Mouse (Mus musculus): ENCODE measurements at regions not wholly inside any gene's neighbourhood (a gene's known extent, or its start where the extent isn't known, plus 50 kb on each side); places are given as distances from the start of the nearest gene placed in this dataset.

GRCm38 (mm10) chr8:127988887-127989286, 369.5 kb upstream of the Nrp1 start:
- WGBS = 67% methylated on average over 1 of the region's 1 CpGs
- no peaks in the 10 kb centered on the region for H3K27me3 ChIP-seq (ENCODE audit: low read depth, poor library complexity, severe bottlenecking)
- no peaks in the 10 kb centered on the region for H3K4me1 ChIP-seq
- H3K9me3 ChIP-seq (replicated peaks) = no peaks in the 10 kb centered on the region
- no peak for DNase-seq (ENCODE audit: low spot score)
- H3K36me3 ChIP-seq = no peaks in the 10 kb centered on the region
- H3K4me3 ChIP-seq = no peak overlapping the region
- no peak overlapping the region for H3K27ac ChIP-seq

GRCm38 (mm10) chr8:127994898-127995297, 363.5 kb upstream of the Nrp1 start:
- no peak for DNase-seq (ENCODE audit: low spot score)
- 0 out of 2 replicates have a peak, but pooled peaks cover 4% of the 10 kb centered on the region for H3K4me1 ChIP-seq
- H3K9me3 ChIP-seq (replicated peaks) = no peaks in the 10 kb centered on the region
- no peak overlapping the region for H3K27ac ChIP-seq
- H3K36me3 ChIP-seq = no peaks in the 10 kb centered on the region
- no peak overlapping the region for H3K4me3 ChIP-seq
- H3K27me3 ChIP-seq (ENCODE audit: low read depth, poor library complexity, severe bottlenecking) = no peaks in the 10 kb centered on the region
- WGBS = 91% methylated on average over 1 of the region's 1 CpGs

GRCm38 (mm10) chr8:127995490-127995889, 362.9 kb upstream of the Nrp1 start:
- H3K9me3 ChIP-seq (replicated peaks) = no peaks in the 10 kb centered on the region
- no peak overlapping the region for H3K27ac ChIP-seq
- 0 out of 2 replicates have a peak, but pooled peaks cover 4% of the 10 kb centered on the region for H3K4me1 ChIP-seq
- no peaks in the 10 kb centered on the region for H3K36me3 ChIP-seq
- WGBS = 92% methylated on average over 1 of the region's 1 CpGs
- H3K4me3 ChIP-seq = no peak overlapping the region
- no peak for DNase-seq (ENCODE audit: low spot score)
- no peaks in the 10 kb centered on the region for H3K27me3 ChIP-seq (ENCODE audit: low read depth, poor library complexity, severe bottlenecking)

GRCm38 (mm10) chr8:128002386-128002785, 356.0 kb upstream of the Nrp1 start:
- Histone ChIP-seq H3K4me3 (no peak overlapping the region), H3K36me3 (no peaks in the 10 kb centered on the region), H3K9me3 (replicated peaks) (no peaks in the 10 kb centered on the region), H3K27ac (0 out of 2 replicates have a peak overlapping the region, but pooled peaks have one; percentile 9), H3K27me3 (ENCODE audit: low read depth, poor library complexity, severe bottlenecking) (no peaks in the 10 kb centered on the region), H3K4me1 (peaks cover 32% of the 10 kb centered on the region)
- WGBS = 37% methylated on average over 2 of the region's 2 CpGs
- DNase-seq (ENCODE audit: low spot score) = no peak

- Histone ChIP-seq H3K27ac (0 out of 2 replicates have a peak overlapping the region, but pooled peaks have one; percentile 9), H3K36me3 (no peaks in the 10 kb centered on the region), H3K9me3 (replicated peaks) (no peaks in the 10 kb centered on the region), H3K27me3 (ENCODE audit: low read depth, poor library complexity, severe bottlenecking) (no peaks in the 10 kb centered on the region), H3K4me1 (peaks cover 35% of the 10 kb centered on the region), H3K4me3 (no peak overlapping the region)
- WGBS = 86% methylated on average over 1 of the region's 1 CpGs
- no peak for DNase-seq (ENCODE audit: low spot score)
These were observed 355.6 kb upstream of the Nrp1 start for GRCm38 (mm10) chr8:128002806-128003205.

- Histone ChIP-seq H3K27ac (no peak overlapping the region), H3K4me3 (no peak overlapping the region), H3K4me1 (peaks cover 38% of the 10 kb centered on the region), H3K27me3 (ENCODE audit: low read depth, poor library complexity, severe bottlenecking) (no peaks in the 10 kb centered on the region), H3K36me3 (no peaks in the 10 kb centered on the region), H3K9me3 (replicated peaks) (no peaks in the 10 kb centered on the region)
- WGBS = 6% methylated on average over 1 of the region's 1 CpGs
- peak; percentile 47 for DNase-seq (ENCODE audit: low spot score)
These were observed 355.0 kb upstream of the Nrp1 start for GRCm38 (mm10) chr8:128003385-128003784.

- Histone ChIP-seq H3K4me1 (peaks cover 40% of the 10 kb centered on the region), H3K36me3 (no peaks in the 10 kb centered on the region), H3K27ac (no peak overlapping the region), H3K9me3 (replicated peaks) (no peaks in the 10 kb centered on the region), H3K27me3 (ENCODE audit: low read depth, poor library complexity, severe bottlenecking) (no peaks in the 10 kb centered on the region), H3K4me3 (no peak overlapping the region)
- DNase-seq (ENCODE audit: low spot score) = peak; percentile 36
- WGBS = 18% methylated on average over 3 of the region's 3 CpGs
These were observed 354.5 kb upstream of the Nrp1 start for GRCm38 (mm10) chr8:128003881-128004286.

- H3K9me3 ChIP-seq (replicated peaks) = no peaks in the 10 kb centered on the region
- H3K4me3 ChIP-seq = no peak overlapping the region
- no peak for DNase-seq (ENCODE audit: low spot score)
- peaks cover 25% of the 10 kb centered on the region for H3K4me1 ChIP-seq
- no peaks in the 10 kb centered on the region for H3K27me3 ChIP-seq (ENCODE audit: low read depth, poor library complexity, severe bottlenecking)
- H3K27ac ChIP-seq = no peak overlapping the region
- no peaks in the 10 kb centered on the region for H3K36me3 ChIP-seq
- 84% methylated on average over 6 of the region's 6 CpGs for WGBS
These were observed 348.9 kb upstream of the Nrp1 start for GRCm38 (mm10) chr8:128009393-128010010.

GRCm38 (mm10) chr8:128017171-128017570, 341.2 kb upstream of the Nrp1 start:
- H3K4me3 ChIP-seq = no peak overlapping the region
- H3K27me3 ChIP-seq (ENCODE audit: low read depth, poor library complexity, severe bottlenecking) = no peaks in the 10 kb centered on the region
- H3K27ac ChIP-seq = no peak overlapping the region
- 0 out of 2 replicates have a peak, but pooled peaks cover 3% of the 10 kb centered on the region for H3K4me1 ChIP-seq
- no peaks in the 10 kb centered on the region for H3K9me3 ChIP-seq (replicated peaks)
- WGBS = 73% methylated on average over 8 of the region's 8 CpGs
- no peaks in the 10 kb centered on the region for H3K36me3 ChIP-seq
- no peak for DNase-seq (ENCODE audit: low spot score)

GRCm38 (mm10) chr8:128023661-128024060, 334.7 kb upstream of the Nrp1 start:
- Histone ChIP-seq H3K27me3 (ENCODE audit: low read depth, poor library complexity, severe bottlenecking) (no peaks in the 10 kb centered on the region), H3K27ac (no peak overlapping the region), H3K4me3 (no peak overlapping the region), H3K9me3 (replicated peaks) (no peaks in the 10 kb centered on the region), H3K4me1 (peaks cover 14% of the 10 kb centered on the region), H3K36me3 (no peaks in the 10 kb centered on the region)
- 60% methylated on average over 2 of the region's 2 CpGs for WGBS
- no peak for DNase-seq (ENCODE audit: low spot score)

- no peaks in the 10 kb centered on the region for H3K9me3 ChIP-seq (replicated peaks)
- 86% methylated on average over 1 of the region's 2 CpGs for WGBS
- H3K27ac ChIP-seq = peak overlapping the region; percentile 79
- peaks cover 14% of the 10 kb centered on the region for H3K4me1 ChIP-seq
- no peaks in the 10 kb centered on the region for H3K27me3 ChIP-seq (ENCODE audit: low read depth, poor library complexity, severe bottlenecking)
- no peak overlapping the region for H3K4me3 ChIP-seq
- DNase-seq (ENCODE audit: low spot score) = no peak
- no peaks in the 10 kb centered on the region for H3K36me3 ChIP-seq
These were observed 333.6 kb upstream of the Nrp1 start for GRCm38 (mm10) chr8:128024774-128025222.

- H3K4me1 ChIP-seq = peaks cover 14% of the 10 kb centered on the region
- H3K27ac ChIP-seq = peak overlapping the region; percentile 79
- H3K27me3 ChIP-seq (ENCODE audit: low read depth, poor library complexity, severe bottlenecking) = no peaks in the 10 kb centered on the region
- peak; percentile 48 for DNase-seq (ENCODE audit: low spot score)
- 69% methylated on average over 7 of the region's 7 CpGs for WGBS
- H3K4me3 ChIP-seq = no peak overlapping the region
- no peaks in the 10 kb centered on the region for H3K36me3 ChIP-seq
- H3K9me3 ChIP-seq (replicated peaks) = no peaks in the 10 kb centered on the region
These were observed 333.1 kb upstream of the Nrp1 start for GRCm38 (mm10) chr8:128025251-128025856.

GRCm38 (mm10) chr8:128026981-128027380, 331.4 kb upstream of the Nrp1 start:
- H3K27me3 ChIP-seq (ENCODE audit: low read depth, poor library complexity, severe bottlenecking) = no peaks in the 10 kb centered on the region
- no peak overlapping the region for H3K27ac ChIP-seq
- no peak for DNase-seq (ENCODE audit: low spot score)
- peaks cover 14% of the 10 kb centered on the region for H3K4me1 ChIP-seq
- no peaks in the 10 kb centered on the region for H3K9me3 ChIP-seq (replicated peaks)
- H3K36me3 ChIP-seq = no peaks in the 10 kb centered on the region
- 84% methylated on average over 2 of the region's 2 CpGs for WGBS
- no peak overlapping the region for H3K4me3 ChIP-seq

Data from limb, embryonic 10.5 days (tissue).